Mouse (Mus musculus): ENCODE data around the gene 6030468B19Rik.

DNA sequence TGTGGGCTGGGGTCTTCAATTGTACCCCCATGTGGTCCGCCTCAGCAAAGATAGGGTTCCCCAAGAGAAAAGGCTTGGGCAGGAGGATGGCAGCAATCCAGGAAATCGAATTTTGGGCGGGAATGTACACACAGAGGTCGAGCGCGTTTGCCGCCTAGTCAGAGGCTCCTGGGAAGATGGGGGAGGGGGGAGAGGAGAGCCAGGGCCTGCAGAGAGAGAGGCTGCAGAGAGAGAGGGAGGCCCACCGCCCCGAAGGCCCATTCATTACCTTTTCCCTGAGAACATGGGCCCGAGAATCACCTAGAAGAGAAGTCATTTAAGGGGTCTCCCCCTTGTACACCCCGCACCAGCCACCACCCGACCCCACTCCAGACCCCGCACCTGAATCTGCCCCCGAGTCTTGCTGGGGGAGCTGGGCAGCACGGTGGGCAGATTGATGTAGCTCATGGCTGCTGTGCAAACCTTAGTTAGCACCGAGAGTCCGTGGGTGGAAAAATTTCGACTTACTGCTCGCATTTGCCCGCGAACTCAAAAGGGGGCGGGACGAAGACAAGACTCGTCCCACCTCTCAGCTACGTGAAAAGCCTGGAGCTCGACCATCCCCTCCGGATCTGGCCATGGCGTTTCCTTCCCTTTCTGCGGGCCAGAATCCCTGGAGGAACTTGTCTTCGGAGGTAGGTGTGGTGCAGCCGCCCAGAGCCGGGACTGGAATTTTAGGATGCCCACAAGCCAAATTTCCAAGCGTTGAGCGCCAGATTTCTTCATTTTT is 28.1 kb downstream of the 6030468B19Rik start, which contains the start of the genes Afmid and Tk1:
- no peak for TF ChIP-seq CTCF (IDR thresholded peaks at IDR 0.05; ENCODE audit: borderline replicate concordance, extremely low read depth, insufficient read depth, insufficient read length)
- no peak for TF ChIP-seq POLR2A (IDR thresholded peaks at IDR 0.05; ENCODE audit: borderline replicate concordance, extremely low read depth, insufficient read depth, insufficient read length, poor library complexity, severe bottlenecking)

Measured in brain, embryonic 14.5 days (tissue).